Mouse (Mus musculus): ENCODE measurements around the gene Olfr9. TPM values are rescaled to one million over a fixed set of nuclear protein-coding genes. Genes with fewer than 3 reads are reported as not detected.

Olfr9 gene
- polyA plus RNA-seq (2017; shearing (Covaris generic)): not detected

DNA sequence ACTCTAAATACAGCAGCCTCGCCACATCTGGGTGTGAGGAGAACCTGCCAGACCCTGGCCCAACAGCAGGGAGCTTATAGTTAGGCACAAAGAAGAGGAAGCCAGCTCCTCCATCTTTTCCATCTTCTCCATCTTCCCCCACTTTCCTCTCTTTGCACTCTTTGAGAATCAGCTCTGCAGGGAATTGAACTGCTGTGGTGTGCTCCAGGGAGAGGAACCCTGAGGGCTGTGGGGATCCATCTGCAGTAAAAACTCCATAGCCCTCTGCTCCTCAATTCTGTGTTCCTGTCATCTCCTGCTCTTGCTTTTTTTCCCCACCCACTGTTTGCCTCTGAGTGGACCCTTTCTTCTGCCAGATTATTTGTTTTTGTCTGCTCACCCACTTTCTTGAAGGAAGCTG, at the start of gene Olfr9:
Gene Olfr9, plus strand, starts transcription at position 301 of the 400 bp plus-strand sequence.

DNA sequence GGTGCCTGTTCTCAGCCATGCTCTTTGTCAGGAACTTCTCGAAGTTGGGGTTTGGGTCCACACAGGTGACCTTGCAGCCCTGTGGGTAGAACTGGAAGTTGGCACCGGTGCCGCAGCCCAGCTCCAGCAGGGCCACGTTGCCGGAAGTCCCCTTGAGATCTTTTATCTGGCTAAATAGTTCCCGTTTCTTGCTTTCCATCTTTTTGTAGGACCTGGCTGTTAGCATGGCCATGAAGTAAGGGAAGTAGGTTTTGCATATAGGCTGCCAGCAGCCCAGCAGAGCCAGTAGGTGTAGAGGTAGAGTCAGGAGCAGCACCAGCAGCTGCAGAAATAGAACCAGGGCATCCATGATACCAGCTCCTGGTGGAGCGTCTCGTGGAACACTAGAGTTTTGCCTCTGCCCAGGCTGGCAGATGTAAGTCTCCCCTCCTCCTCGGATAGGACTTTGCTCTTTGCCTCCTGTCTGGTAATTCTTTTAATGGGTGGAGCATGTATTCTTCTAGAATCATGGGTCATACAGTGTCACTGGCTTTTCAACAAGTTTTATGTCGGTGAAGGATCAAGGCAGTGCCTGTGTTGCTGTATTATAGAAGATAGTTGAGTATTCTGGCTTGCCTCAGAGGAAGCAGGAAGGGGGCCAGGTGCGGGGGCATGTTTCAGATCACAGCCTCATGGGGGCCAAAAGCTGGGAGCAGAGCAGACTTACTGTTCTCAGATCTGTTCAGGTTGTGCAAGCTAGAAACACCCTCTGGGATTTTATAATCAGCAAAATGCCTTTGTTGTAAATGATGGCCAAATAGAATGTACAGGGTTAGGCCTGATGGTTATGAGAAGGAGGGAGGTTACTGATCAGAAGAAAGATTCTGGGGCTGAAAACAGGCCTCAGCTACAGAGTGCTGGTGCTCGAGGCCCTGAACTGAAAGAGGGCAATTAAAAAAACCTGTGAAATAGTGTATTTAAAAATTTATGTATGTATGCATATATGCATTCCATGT, 28.3 kb upstream of the Olfr9 start, which contains the start of gene Mettl7b:
Gene Mettl7b, minus strand, starts transcription at position 399 of the 995 bp plus-strand sequence.

DNA sequence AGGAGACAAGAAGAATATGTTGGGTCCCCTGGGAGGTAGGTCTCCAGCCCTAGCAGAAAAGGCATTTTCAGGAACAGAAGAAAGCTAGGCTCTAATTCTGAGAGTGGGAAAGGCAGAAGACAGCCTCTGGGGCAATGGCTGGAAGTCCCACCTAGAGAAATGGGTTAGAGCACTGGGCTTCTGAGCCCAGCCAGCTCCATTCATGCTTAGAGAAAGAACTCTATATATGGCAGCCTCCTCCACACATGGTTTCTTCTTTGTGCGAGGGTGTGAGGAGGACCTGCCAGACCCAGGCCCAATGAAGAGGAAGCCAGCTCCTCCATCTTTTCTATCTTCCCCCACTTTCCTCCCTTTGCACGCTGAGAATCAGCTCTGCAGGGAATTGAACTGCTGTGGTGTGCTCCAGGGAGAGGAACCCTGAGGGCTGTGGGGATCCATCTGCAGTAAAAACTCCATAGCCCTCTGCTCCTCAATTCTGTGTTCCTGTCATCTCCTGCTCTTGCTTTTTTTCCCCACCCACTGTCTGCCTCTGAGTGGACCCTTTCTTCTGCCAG, 21.1 kb downstream of the Olfr9 start, which contains the start of gene Olfr763:
Gene Olfr763, plus strand, starts transcription at position 504 of the 554 bp plus-strand sequence.

DNA sequence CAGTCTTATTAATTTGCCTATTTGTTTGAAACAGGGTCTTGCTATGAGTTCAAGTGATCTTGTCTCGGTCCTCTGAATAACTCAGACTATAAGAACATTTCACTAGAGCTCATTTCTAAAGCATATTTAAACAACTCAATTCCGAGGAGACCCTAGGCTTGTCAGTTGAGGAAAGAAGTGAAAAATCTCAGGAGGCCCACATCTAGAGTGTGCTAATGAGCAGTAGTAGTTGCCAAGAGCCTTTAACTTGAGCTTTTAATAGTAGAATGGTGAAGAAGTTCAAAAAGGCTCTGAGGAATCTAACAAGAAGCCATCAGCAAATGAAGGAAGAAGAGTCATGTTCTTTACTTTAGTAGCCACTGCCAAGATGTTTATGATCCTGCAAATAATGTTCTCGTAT, 50.6 kb downstream of the Olfr9 start, which contains the start of gene Olfr764-ps1:
Gene Olfr764-ps1, minus strand, starts transcription at position 101 of the 400 bp plus-strand sequence.

Other genes starting within 250 kb of the Olfr9 start
- gene Dgka, start 244.6 kb upstream of the Olfr9 start, polyA plus RNA-seq (2017; shearing (Covaris generic)): 752 TPM
- gene Pym1, start 241.5 kb upstream of the Olfr9 start, polyA plus RNA-seq (2017; shearing (Covaris generic)): 45.9 TPM
- gene Mmp19, start 198.5 kb upstream of the Olfr9 start, polyA plus RNA-seq (2017; shearing (Covaris generic)): 0.07 TPM
- gene Dnajc14, start 185.4 kb upstream of the Olfr9 start, polyA plus RNA-seq (2017; shearing (Covaris generic)): 98.2 TPM
- gene Tmem198b, start 185.1 kb upstream of the Olfr9 start, polyA plus RNA-seq (2017; shearing (Covaris generic)): 5.9 TPM
- 157 TPM for gene Sarnp, start 172.1 kb upstream of the Olfr9 start, polyA plus RNA-seq (2017; shearing (Covaris generic))
- 52.6 TPM for gene Ormdl2, start 167.8 kb upstream of the Olfr9 start, polyA plus RNA-seq (2017; shearing (Covaris generic))
- gene Gdf11, start 97.7 kb upstream of the Olfr9 start, polyA plus RNA-seq (2017; shearing (Covaris generic)): 3.2 TPM
- 0.69 TPM for gene Cd63, start 88.4 kb upstream of the Olfr9 start, polyA plus RNA-seq (2017; shearing (Covaris generic))
- 17.3 TPM for gene Rdh5, start 66.5 kb upstream of the Olfr9 start, polyA plus RNA-seq (2017; shearing (Covaris generic))
- gene Bloc1s1, start 65.4 kb upstream of the Olfr9 start, polyA plus RNA-seq (2017; shearing (Covaris generic)): 166 TPM
- 4.0 TPM for gene Itga7, start 55.6 kb upstream of the Olfr9 start, polyA plus RNA-seq (2017; shearing (Covaris generic))
- gene Mettl7b, start 28.4 kb upstream of the Olfr9 start, polyA plus RNA-seq (2017; shearing (Covaris generic)): not detected
- gene Olfr763, start 21.4 kb downstream of the Olfr9 start, polyA plus RNA-seq (2017; shearing (Covaris generic)): not detected
- not detected for gene Olfr764-ps1, start 50.5 kb downstream of the Olfr9 start, polyA plus RNA-seq (2017; shearing (Covaris generic))
- gene Olfr765, start 60.6 kb downstream of the Olfr9 start, polyA plus RNA-seq (2017; shearing (Covaris generic)): not detected
- gene Olfr766-ps1, start 79.5 kb downstream of the Olfr9 start, polyA plus RNA-seq (2017; shearing (Covaris generic)): not detected
- not detected for gene Olfr767, start 93.5 kb downstream of the Olfr9 start, polyA plus RNA-seq (2017; shearing (Covaris generic))
- not detected for gene Olfr768, start 109.9 kb downstream of the Olfr9 start, polyA plus RNA-seq (2017; shearing (Covaris generic))
- gene Olfr769, start 128.4 kb downstream of the Olfr9 start, polyA plus RNA-seq (2017; shearing (Covaris generic)): 0.04 TPM
- not detected for gene Olfr770, start 149.6 kb downstream of the Olfr9 start, polyA plus RNA-seq (2017; shearing (Covaris generic))
- gene Olfr771, start 175.3 kb downstream of the Olfr9 start, polyA plus RNA-seq (2017; shearing (Covaris generic)): not detected
- gene Olfr772, start 188.5 kb downstream of the Olfr9 start, polyA plus RNA-seq (2017; shearing (Covaris generic)): not detected
- not detected for gene Olfr773, start 198.0 kb downstream of the Olfr9 start, polyA plus RNA-seq (2017; shearing (Covaris generic))
- not detected for gene Olfr774, start 246.8 kb downstream of the Olfr9 start, polyA plus RNA-seq (2017; shearing (Covaris generic))